Mouse (Mus musculus) heart, postnatal 0 days (tissue): ENCODE measurements at regions not wholly inside any gene's neighbourhood (a gene's known extent, or its start where the extent isn't known, plus 50 kb on each side); places are given as distances from the start of the nearest gene placed in this dataset.
A peak's percentile ranks its signal among the peaks of the same experiment; 100 is the strongest.

ENCODE experiments used
- ATAC-seq: fragments of 200-750 bp; cut with Nextera tagmentation; 2 replicates; pipeline ENCODE4 v1.8.0; 2017; ENCODE audit warnings: low read depth, moderate number of reproducible peaks, moderate library complexity; ENCODE audit not compliant: insufficient read depth
- DNase-seq: peaks from one replicate; pipeline ENCODE4 v3.0.0-alpha.2; 2016; ENCODE audit warnings: low spot score
- H3K27ac ChIP-seq: fragments of 300-500 bp; sonication (generic); 2 replicates; pipeline ENCODE4 v1.5.1; 2014; ENCODE audit warnings: low read depth, mild to moderate bottlenecking
- H3K27me3 ChIP-seq: fragments of 300-500 bp; sonication (generic); 2 replicates; pipeline ENCODE4 v1.6.1; 2014; ENCODE audit warnings: low read length, mixed read lengths; ENCODE audit not compliant: control insufficient read depth, insufficient read depth
- H3K36me3 ChIP-seq: fragments of 300-500 bp; sonication (generic); replicated peaks from 2 replicates; pipeline ENCODE4 v1.6.1; 2014; ENCODE audit warnings: low read length, mixed read lengths; ENCODE audit not compliant: control insufficient read depth, insufficient read depth
- H3K4me1 ChIP-seq: fragments of 300-500 bp; sonication (generic); 2 replicates; pipeline ENCODE4 v1.6.1; 2014; ENCODE audit warnings: antibody characterized with exemption; ENCODE audit not compliant: control insufficient read depth, insufficient read depth
- H3K4me2 ChIP-seq: fragments of 300-500 bp; sonication (generic); 2 replicates; pipeline ENCODE4 v1.6.1; 2014; ENCODE audit warnings: low read depth, mild to moderate bottlenecking, low read length, moderate library complexity
- H3K4me3 ChIP-seq: fragments of 300-500 bp; sonication (generic); 2 replicates; pipeline ENCODE4 v1.5.1; 2014; ENCODE audit warnings: low read depth, low read length
- H3K9ac ChIP-seq: fragments of 300-500 bp; sonication (generic); replicated peaks from 2 replicates; pipeline ENCODE4 v1.6.1; 2014; ENCODE audit warnings: low read depth, low read length, mixed read lengths
- H3K9me3 ChIP-seq: fragments of 300-500 bp; sonication (generic); replicated peaks from 2 replicates; pipeline ENCODE4 v1.6.1; 2016; ENCODE audit warnings: low read length; ENCODE audit not compliant: control insufficient read depth
- CTCF ChIP-seq: IDR thresholded peaks from 2 replicates; pipeline ENCODE4 v1.5.1; 2016; ENCODE audit warnings: antibody characterized with exemption, control low read depth, low read depth
- EP300 ChIP-seq: IDR thresholded peaks from 2 replicates; pipeline ENCODE4 v1.6.1; 2016; ENCODE audit warnings: antibody characterized with exemption, low read depth
- WGBS: fragments of 180-500 bp; shearing (Covaris S2); extraction: QIAGEN DNeasy Blood & Tissue Kit; methylation state at CpG from one replicate; pipeline ENCODE4 v1.1.7; 2014; 5-methylcytosine and 5-hydroxymethylcytosine counted together

DNA sequence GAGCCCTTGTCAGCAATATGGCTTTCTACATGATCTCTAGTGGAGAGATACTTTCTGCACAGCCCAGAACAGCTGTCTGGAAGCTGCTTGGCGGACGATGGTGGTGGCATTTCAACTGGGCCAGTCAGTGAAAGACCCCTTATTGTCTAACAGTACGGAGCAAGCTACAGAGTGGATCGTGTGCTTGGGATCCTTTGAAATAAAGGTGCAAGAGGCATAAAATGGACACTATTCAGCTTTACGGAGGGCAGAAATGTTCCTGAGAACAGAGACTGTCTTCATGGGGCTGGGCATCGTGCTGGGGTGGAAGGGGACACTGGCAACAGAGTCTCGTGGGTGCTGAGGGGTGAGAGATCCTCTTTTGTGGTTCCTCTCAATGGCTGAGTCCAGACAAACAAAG is 137.2 kb upstream of the Slc24a5 start:
- ATAC-seq (no peak), DNase-seq (no peak)
- 87% methylated on average over 7 of the region's 7 CpGs for WGBS
- no peak overlapping the region for H3K9ac ChIP-seq
- H3K36me3 ChIP-seq = no peaks in the 10 kb centered on the region
- no peaks in the 10 kb centered on the region for H3K9me3 ChIP-seq
- H3K27ac ChIP-seq = no peak overlapping the region
- TF ChIP-seq EP300 (no peak), CTCF (no peak)
- H3K27me3 ChIP-seq = no peaks in the 10 kb centered on the region
- H3K4me1 ChIP-seq = no peaks in the 10 kb centered on the region
- no peak overlapping the region for H3K4me3 ChIP-seq
- H3K4me2 ChIP-seq = no peak overlapping the region

DNA sequence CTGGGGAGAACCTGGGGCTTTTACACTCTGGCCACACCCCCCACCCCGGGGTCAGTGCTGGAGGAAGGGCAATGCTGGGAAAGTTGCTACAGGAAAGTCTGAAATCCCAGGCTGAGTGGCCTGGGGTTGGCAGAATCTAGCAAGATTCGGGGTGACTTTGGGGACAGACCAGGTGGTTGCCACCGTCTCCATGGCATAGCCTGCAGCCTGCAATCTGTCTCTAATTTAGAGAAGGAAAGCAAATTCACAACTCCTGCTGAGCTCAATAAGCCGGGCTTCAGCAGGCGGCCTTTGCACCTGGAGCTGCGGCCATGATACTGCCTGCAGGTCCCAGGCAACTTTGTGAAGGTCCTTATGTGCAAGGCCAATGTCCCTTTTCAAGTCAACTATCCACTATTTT is 135.4 kb upstream of the Slc24a5 start:
- Histone ChIP-seq H3K9ac (no peak overlapping the region), H3K9me3 (no peaks in the 10 kb centered on the region), H3K4me1 (no peaks in the 10 kb centered on the region), H3K27ac (no peak overlapping the region), H3K36me3 (no peaks in the 10 kb centered on the region), H3K4me2 (no peak overlapping the region), H3K27me3 (no peaks in the 10 kb centered on the region), H3K4me3 (no peak overlapping the region)
- WGBS = 72% methylated on average over 6 of the region's 6 CpGs
- no peak for DNase-seq
- TF ChIP-seq EP300 (no peak), CTCF (no peak)
- ATAC-seq = no peak

- TF ChIP-seq EP300 (no peak), CTCF (no peak)
- Histone ChIP-seq H3K4me3 (no peak overlapping the region), H3K4me1 (no peaks in the 10 kb centered on the region), H3K4me2 (no peak overlapping the region), H3K27me3 (no peaks in the 10 kb centered on the region), H3K9me3 (no peaks in the 10 kb centered on the region), H3K36me3 (no peaks in the 10 kb centered on the region), H3K27ac (no peak overlapping the region), H3K9ac (no peak overlapping the region)
- 84% methylated on average over 1 of the region's 1 CpGs for WGBS
- no peak for ATAC-seq
- no peak for DNase-seq
These were observed 134.0 kb upstream of the Slc24a5 start for GRCm38 (mm10) chr2:124933876-124934275.

- Histone ChIP-seq H3K4me1 (peaks cover 5% of the 10 kb centered on the region; the same call in 1 of the 2 replicates), H3K4me3 (no peak overlapping the region), H3K27ac (no peak overlapping the region), H3K27me3 (no peaks in the 10 kb centered on the region), H3K9ac (no peak overlapping the region), H3K36me3 (no peaks in the 10 kb centered on the region), H3K4me2 (no peak overlapping the region), H3K9me3 (no peaks in the 10 kb centered on the region)
- no peak for TF ChIP-seq CTCF
- TF ChIP-seq EP300 = no peak
- DNase-seq = no peak
- 32% methylated on average over 2 of the region's 2 CpGs for WGBS
- ATAC-seq = no peak
These were observed 119.6 kb upstream of the Slc24a5 start for GRCm38 (mm10) chr2:124948263-124948781.

- H3K36me3 ChIP-seq = no peaks in the 10 kb centered on the region
- no peak overlapping the region for H3K4me2 ChIP-seq
- no peaks in the 10 kb centered on the region for H3K9me3 ChIP-seq
- no peak overlapping the region for H3K4me3 ChIP-seq
- TF ChIP-seq EP300 (no peak), CTCF (no peak)
- H3K27me3 ChIP-seq = no peaks in the 10 kb centered on the region
- 60% methylated on average over 9 of the region's 9 CpGs for WGBS
- no peak overlapping the region for H3K27ac ChIP-seq
- H3K9ac ChIP-seq = no peak overlapping the region
- peak; percentile 5 for DNase-seq
- peak; percentile 75 for ATAC-seq
- peaks cover 5% of the 10 kb centered on the region; the same call in 1 of the 2 replicates for H3K4me1 ChIP-seq
These were observed 119.1 kb upstream of the Slc24a5 start for GRCm38 (mm10) chr2:124948812-124949211.

DNA sequence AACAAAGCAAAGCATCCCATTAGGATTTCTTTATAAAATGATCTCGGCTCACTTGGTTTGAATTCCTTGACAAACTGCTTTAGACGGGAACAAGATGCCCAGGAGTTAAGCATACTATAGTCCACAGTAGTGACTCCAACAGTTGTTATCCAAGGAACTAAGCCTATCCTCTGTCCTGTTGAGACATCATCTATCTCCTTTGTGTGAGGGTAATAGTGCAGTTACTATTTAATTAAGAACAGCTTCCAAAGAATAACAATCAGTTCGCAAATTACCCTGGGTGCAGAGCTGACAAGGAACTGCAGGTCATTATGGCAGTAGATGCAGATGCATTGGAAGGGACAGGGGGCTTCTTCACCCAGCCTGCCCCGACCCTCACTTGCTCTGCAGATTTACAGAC is 115.7 kb upstream of the Slc24a5 start:
- WGBS = 75% methylated on average over 4 of the region's 4 CpGs
- ATAC-seq (no peak), DNase-seq (no peak)
- no peaks in the 10 kb centered on the region for H3K27me3 ChIP-seq
- H3K9ac ChIP-seq = no peak overlapping the region
- no peaks in the 10 kb centered on the region for H3K9me3 ChIP-seq
- H3K4me3 ChIP-seq = no peak overlapping the region
- H3K36me3 ChIP-seq = no peaks in the 10 kb centered on the region
- H3K27ac ChIP-seq = no peak overlapping the region
- no peak overlapping the region for H3K4me2 ChIP-seq
- peaks cover 5% of the 10 kb centered on the region; the same call in 1 of the 2 replicates for H3K4me1 ChIP-seq
- TF ChIP-seq CTCF (no peak), EP300 (no peak)
